Mouse (Mus musculus) adrenal gland, adult (tissue): ENCODE measurements around the gene Gyg.

Experiments
- DNase-seq, 2 experiments: peaks; one replicate each; pipeline ENCODE4 v3.0.0; 2022 to 2023; ENCODE audit warnings: low spot score in 1 of 2; ENCODE audit not compliant: inconsistent age in 2 of 2

Gyg gene

DNA sequence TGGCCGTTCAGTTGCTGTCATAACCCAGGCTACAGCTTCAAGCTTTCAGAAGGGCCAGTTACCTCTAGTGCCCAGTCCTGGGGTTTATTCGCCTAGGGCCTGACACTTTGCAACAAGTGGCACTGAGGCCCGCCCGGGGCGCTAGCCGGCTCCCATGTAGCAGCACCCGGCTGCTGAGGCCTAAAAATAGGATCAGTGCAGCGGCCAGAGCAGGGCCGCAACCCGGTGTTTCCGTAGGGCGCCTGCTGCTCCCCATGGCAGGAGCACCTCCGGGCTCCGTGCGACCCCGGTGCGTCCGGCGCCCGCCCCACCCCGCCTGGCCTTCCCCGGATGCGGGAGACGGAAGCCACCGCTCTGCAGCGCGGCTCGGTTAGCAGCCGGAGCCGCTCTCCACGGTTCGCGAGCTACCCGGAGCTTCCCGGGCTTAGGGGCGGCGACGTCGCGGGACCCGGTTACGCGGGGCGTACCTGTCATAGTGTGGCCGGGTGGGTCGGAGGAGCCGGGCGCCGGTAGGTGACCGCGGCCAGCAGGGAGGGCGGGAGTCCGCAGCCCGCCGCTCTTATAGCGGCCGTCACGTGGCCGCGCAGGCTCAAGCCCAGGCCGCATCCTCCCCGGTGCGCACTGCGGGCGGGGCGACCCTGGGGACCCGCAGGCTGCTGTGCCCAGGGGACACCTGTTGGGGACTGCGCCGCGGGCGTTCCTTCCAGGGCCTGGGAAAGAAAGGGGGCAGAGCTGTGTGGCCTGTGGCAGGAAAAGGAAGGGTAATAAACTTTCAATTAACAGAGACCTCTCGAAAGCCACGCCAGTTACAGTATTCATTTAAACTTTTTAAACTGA, at the start of gene Gyg:
Gene Gyg (minus strand): TSS at position 787 of the 837 bp plus-strand sequence.
- peak; percentile 79 to 92 for DNase-seq

DNA sequence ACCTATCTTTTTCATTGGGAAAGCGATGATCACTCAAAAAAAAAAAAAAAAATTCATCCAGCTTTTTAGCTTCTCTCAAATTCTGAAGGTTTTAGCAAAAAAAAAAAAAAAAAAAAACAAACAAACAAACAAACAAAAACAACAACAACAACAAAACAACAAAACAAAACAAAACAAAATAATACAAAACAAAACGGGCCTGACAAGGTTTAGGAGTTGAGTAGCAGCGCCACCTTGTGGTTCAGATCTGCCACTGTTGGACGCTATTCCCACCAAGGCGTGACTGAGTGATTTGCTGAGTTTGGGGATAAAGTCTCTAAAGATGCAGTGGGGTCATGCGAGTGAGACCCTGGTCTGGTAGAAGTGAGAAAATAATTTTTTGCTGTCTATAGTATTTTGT, 43.8 kb upstream of the Gyg start:
- peak; percentile 32 to 81 for DNase-seq

DNA sequence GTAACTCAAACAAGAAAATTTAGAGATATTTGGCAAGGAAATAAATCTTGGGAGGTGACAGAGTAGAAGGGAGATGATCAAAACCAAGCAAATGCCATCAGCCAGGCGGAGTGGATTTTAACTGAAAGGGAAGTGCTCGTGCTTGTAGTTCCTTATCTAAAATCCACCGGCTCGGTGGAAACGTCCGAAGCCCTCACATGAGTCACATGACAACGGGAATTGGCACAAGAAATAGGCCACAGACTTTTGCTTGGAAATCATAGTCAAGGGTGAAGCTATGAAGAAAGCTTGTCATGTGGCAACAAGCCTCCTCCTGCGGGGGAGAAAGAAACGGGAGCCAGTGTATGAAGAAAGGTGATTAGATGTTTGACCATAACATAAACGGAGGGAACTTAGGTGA, 42.8 kb upstream of the Gyg start:
- peak; percentile 28 to 83 for DNase-seq

DNA sequence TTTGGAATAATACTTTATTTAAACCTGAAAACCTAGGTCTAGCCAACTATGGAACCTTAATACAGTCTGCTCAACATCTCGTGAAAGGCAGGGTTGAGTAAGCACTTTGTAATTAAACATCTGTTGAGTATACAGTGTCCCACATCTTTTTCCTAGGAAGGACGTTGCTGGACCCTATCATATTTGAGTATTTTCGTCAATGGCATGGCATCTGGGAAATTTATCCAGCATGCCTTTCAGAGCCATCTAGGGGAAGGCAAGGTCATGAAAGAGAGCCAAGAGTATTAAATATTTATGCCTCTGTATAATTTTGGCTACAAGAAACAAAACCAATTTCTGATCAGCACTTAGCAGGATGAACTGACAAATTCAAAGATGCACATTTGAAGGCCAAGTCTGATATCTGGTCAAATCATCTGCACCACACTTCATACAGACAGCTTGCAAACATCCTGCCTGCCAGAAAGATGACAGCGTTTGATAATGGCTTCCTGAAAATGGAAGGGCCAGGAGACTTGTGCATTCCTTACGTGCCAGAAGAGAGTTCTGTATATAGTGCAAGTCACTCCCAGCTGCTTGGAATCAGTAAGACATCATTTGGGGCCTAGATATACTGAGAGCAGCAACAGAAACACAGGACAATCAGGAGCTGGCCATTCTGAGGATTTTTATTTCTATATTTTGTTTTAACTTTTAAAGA, 34.0 kb upstream of the Gyg start:
- DNase-seq: no peak

DNA sequence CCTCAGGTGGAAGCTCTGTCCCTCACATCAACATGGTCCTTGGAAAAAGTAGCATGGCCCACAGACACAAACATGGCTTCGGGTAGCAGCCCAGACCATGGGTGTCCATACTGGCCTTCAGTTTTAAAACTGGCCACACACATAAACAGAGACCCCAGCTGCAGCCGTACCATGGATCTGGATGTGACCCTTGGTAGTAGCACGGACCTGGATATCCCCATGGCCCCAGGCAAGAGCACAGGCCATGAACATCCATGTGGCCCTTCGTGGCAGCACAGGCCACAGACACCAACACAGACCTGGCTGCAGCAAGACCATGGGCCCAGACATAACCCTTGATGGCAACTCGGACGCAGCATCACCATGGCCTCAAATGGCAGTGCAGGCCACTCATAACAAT, 17.3 kb upstream of the Gyg start:
- no peak for DNase-seq

DNA sequence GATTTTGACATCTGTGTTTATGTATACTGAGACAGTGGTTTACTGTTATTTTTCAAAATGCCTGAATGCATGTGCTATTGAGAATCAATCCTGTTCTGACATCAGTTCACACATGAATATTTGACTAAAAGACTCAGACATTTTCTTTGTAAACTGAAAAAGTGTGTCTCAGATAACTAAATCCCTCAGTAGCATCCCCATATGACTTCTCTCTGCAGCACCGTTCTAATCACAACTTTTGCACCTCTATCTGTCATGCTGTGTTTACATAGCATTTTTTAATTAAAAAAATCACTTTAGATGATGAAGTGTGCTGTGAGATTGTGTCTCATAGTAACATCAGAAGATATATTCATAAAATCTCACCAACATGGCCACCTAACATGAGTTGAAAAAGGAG, 12.4 kb upstream of the Gyg start:
- DNase-seq: no peak

DNA sequence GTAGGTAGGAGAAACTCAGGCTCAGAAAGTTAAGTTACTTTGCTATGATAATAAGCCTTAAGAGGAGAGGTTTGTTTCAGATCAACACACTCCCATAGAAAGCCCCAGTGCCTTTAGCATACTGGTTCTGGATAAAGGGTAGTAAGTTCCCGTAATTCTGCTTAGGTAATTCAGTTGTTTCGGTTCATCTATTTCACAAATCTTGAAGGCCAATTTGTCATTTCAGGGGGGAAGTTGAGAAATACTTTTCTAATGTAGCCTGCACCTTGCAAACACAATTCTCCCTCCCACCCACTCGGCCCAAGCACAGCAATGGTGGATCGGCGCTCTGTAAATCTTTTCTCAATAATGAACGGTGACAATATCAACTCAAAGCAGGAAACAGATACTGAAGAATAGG, 359 bp upstream of the Gyg start:
- DNase-seq: peak in 1 of 2 experiments; percentile 42

DNA sequence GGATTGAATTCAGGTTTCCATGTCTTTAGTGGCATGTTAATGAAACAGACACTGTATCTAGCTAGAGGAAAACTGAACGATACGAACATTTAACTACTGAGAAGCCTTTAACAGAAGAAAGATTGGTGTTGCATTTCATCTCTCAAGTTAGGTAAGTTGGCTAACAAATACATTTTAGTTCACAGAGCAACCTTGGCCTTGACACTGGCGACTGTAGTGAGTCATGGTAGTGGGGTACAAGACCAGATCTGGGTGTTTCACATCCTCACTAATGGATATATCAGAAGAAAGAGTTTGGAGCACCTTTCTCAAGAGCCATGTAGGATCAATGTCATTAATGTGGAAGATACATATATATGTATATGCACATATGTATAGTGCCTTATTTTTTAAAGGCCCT, 3.5 kb downstream of the Gyg start:
- DNase-seq: peak; percentile 49 to 78

DNA sequence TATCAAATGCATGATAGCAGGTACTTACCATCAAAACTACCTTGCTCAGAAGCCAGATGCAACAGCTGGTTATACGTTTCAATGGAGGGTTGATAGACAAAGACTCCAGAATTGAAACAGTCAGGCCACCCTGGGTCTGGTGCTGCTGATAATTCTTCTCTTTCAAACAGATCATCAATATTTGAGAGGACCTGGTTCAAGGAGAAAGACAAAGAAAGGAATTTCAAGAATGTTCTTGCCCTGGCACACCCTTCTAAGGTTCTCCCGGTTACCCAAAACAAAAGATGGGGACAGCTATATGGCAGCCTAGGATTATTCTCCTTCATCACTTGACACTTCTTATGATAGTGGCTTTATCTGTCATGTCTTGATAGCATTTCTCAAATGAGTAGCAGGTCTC, 4.6 kb downstream of the Gyg start:
- no peak for DNase-seq

DNA sequence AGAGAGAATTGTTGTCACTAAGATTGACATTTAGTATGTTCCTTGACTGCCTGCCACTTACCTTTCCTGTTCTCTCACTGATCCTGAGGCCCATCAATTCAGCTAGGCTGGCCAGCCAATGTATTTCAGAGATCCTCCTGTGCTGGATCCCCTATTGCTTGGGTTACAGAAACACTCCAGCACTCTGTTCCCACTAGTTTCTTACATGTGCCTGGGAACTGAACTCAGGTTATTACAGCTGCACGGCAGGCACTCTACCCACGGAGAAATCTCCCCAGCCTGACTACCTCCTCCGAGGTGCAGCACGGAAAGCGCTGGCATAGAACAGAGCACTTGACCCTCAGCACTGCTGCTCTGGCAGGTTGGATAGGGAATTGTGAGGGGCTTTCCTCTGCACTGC, 7.5 kb downstream of the Gyg start:
- no peak for DNase-seq

DNA sequence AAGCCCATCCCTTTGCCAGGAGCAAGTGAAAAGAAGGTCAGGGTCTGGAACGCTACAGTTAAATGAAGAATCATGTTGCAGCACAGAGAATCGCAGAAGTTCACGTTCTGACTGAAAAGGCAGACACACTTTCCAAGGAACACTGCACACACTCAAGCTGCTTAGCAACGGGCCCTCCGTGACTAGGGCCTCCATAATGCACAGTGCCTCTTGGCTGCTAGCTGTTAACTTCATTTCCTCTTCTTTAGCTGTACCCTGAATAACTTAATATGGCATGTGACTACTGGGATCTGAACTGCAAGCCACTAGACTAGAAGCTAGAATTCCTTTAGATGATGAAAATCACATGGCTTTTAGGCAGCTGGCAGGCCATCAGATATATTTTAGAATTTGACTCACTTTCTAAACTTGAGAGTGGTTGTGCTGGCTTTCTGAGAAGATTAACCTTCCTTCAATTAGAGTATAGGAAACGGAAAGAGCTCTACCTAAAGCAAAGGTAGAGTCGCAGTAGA, 8.2 kb downstream of the Gyg start:
- DNase-seq: no peak

DNA sequence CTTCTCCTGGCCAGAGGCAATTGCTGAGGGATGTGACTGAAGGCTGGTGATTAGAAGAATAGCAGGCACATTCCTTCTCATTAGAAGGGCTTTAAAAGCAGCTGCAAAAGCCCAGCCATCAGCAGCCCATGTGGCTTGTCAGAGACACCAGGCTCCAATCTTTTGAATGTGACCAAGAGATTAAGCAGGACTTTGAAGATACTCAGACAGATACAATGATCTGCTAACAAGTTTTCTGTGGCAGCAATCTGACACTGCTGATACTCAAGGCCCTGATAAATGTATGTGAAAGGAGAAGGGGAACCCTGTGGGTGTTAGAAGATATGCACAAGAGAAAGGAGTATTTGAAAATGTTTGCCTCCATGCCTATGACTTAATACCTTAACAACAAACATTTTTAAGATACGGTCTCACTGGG, 9.4 kb downstream of the Gyg start:
- no peak for DNase-seq

DNA sequence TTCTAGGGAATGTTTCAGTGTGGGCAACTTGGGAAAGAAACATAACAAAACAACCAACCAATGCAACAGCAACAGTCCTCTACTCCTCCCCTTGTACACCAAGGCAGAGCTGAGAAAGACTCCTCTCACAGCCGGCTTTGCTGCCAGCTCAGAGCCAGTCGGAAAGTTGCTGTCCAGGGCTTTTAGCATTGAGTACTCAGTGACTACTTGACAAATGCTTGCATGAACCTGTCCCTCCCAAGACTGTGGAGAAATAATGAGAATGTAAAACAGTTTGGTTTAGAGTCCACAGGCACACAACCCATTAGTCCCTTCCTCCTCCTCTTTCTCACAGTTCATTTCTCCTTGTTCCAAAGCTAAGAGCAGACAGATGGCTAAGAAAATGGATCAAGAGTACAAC, 10.7 kb downstream of the Gyg start:
- peak in 1 of 2 experiments; percentile 37 for DNase-seq

DNA sequence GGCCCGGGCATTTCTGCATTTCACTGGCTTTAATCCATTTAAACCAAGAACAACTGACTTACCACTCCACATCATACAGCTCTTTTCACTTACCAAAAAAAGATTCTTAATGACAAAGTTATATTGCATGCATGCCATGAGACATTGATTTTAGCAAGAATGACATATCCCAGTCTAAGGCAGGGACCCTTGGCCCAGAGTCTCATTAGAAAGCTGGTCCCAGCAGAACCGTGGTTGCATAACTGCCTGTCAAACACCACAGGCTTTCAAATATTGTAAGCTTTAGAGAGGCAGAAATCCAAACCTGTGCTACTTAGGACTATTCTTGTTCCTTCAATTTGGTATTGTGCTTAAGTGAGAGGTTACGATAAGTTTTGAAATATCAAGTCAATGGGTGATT, 11.4 kb downstream of the Gyg start:
- peak in 1 of 2 experiments; percentile 35 for DNase-seq

DNA sequence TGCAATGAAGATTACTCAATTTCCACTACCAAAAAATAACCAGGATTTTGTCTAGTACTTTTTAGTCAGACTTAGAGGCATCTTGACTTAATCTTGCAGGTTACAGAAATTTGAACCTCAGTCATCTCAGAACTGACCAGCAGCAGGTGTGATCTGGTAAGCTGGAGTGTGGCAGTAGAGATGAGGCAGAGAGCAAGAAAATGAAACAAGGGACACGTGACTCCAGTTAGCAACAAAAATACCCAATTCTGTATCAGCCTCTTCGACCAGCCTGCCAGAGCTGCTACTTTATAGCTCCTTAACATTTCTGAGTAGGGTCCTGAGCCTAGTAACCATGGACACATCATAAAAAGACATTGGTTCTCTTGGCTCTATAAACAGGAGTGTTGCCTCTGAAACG, 12.5 kb downstream of the Gyg start:
- DNase-seq: no peak

DNA sequence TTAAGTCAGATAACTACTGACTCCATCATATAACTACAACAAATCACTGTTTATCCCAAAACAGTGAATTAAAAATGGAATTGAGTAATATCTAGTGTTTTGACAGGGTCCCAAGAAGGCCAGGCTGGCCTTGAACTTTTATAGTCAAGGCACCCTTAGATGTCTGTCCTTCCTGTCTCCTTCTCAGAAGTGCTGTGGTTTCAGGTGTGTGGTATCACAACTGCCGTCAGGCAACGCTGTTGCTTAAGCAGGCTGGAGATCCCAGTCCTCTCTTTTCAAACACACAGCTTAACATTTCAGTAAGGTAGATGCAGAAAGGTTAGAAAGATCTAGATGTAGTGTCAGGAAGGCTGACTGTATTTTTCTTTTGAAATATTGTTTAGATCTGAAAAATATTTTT, 13.0 kb downstream of the Gyg start:
- DNase-seq: peak in 1 of 2 experiments; percentile 40

DNA sequence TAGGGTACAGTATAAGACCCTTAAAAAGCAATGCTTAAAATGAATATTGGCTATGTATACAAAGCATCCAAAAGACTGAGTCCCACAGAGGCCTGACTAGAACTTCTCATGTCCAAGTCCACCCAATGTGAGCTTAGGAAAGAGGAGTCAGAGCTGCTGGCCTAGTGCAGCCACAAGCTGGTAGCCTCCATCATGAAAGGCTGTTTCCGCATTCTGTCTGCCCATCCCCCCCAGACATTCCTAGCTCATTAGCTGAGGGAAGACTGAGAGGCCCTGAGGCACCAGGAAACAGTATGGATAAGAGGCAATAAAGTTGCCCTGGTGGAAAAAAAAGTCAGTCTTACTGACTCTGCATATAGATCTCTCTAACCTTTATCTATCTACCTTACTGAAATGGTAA, 13.4 kb downstream of the Gyg start:
- DNase-seq: no peak

DNA sequence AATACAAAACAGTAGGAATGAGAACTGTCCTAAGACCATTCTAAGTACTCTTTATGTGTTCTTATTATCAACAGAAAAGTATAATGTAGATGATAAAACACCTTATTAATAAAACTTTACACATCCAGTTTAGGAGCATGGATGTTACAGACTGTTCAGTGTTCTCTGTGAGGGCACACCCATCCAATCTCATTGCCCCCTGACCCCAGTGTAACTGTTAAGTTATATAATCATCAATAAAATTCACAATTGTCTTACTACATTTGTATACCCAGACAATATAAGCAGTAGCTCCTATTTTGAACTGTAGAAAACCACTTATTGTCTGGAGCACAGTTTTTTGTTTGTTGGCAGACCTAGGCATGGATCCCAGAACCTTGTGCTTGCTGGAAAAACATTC, 13.9 kb downstream of the Gyg start:
- DNase-seq: no peak

DNA sequence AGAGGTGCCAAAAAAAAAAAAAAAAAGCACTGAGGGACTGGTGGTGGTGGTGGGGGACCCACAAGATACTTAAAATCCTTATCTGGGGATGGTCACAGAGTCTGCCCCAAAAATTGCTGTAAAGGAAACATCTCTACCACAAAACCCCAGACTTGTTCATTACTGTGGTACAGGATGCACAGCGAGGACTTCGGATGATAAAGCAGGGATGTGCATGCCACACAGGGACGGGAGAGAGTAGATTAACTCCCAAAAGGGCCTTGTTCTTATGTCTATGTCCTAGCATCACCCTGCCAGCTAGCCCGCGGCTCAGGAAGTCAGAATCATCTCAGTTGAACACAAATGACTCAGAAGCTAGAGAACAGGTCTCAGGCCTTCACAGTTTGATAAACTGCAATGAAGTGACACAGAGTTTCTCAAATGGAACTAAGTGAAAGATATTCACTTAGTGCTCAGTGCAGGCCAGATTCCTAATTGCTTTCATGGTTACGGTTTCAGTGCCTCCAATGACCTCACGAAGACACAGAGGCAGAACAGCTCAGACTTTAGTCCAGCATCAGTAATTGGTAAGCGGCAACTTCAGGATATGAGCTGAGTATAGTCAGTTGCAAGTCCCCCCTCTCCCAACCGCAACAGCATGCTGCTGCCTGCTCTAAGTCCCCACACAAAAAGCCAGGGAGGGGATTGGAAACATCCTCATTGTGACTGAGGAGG, 18.1 kb downstream of the Gyg start:
- peak in 1 of 2 experiments; percentile 42 for DNase-seq

DNA sequence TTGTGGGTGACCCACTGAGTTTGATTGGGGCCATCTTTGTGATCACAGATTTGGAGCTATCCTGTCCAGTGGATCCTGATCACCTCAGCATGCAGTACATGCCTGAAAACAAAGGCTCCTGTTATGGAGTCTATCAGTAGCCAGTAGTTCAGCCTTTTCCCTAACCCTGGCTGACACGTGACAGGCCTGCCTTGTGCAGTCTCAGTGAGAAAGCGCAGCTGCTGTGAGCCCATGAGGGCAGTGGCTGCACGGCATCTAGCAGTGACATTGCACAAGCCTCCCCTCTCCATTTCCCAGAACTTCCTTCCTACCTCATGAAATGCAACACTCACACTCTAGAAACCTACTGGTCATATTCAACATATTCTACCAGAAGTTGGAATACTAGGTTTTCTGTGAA, 20.6 kb downstream of the Gyg start:
- no peak for DNase-seq

DNA sequence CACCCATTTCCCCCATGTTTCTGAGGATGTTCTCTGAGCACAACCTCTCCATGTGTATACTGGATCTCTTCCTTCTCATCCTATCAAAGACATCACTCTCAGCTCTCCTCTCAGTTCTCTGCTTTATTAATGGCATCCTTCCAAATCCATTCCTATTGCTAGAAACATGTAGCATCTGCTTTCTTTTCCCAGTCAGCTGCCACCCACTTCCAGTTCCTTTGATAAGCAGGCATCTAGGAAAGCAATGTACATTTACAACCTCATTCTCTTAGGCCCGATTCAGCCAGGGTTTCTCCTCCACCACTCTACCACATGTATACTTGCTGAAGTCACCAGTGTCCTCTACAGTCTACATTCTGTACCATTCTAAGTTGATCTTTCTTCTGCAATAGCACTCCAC, 21.4 kb downstream of the Gyg start:
- DNase-seq: no peak

DNA sequence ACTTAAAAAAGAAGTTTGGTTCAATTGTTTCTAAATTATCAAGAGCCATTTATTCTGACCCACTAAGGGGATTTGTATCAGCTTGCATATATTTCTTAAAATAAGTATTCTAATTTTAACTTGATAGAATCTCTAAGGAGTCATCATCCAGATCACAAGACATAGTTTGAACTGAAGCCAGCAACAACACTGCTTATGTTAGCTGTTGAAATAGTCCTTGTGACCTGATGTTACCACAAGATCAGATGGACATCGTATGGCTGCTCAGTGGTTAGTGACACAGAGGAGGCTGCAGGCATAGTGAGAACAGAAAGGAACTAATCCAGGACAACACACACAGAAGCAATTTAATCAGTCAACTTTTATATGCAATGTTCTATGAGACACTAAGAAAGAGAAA, 22.4 kb downstream of the Gyg start:
- peak in 1 of 2 experiments; percentile 46 for DNase-seq
